Mouse (Mus musculus) A20 (cell line): ENCODE data around the gene Cryaa.

Experiments used
- DNase-seq: peaks from one replicate; pipeline ENCODE4 v3.0.0-alpha.2; 2011; ENCODE audit warnings: low read depth, low spot score

Cryaa gene

DNA sequence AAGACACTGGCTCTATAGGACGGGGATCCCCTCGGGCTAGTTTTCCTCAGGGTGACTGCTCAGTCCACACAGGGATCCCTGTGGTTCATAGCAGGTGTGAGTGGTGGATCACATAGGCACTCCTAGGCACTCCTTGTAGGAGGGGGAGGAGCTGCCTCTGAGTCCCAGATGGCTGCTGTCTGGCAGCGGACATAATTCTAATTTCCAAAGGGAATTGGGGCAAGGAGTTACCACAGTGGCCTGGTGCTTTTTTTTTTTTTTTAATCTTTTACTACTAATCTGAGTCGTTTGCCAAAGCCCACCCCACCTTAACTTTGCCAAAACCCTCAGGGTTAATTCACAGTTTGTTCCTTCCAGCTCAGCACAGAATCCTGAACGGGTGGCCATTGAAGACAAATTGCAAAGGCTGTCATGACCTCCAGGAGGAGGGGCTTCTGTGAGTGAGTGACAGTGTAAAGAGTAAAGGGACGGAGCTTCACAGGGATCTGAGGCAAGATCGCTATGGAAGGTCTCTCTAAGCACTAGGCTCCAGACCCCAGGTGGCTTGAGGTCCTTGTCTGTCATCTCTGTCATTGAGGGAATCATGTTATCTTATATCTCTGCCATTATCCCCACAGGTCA, 31.6 kb downstream of the Cryaa start:
- no peak for DNase-seq

DNA sequence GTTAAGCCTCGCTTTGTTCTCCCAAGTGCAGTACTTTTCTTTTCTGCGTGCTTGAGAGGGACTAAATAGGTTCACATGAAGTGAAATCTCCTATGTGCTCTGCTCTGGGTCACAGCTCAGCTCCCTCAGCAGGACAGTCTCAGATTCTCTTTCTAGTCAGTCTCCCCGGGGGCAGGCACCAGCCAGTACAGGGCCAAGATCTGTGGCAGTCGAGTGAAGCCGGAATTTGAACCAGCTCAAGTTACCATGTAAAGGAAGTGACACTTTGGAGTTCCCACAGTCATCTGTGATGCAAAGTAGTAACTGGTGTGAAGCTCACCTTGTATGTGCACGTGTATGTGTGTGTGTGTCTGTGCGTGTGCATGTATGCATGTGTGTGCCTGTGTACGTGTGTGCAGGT, 32.8 kb downstream of the Cryaa start:
- no peak for DNase-seq

- DNase-seq = no peak
These were observed 36.1 kb downstream of the Cryaa start for GRCm38 (mm10) chr17:31713709-31714108.

- DNase-seq = no peak
These were observed 36.5 kb downstream of the Cryaa start for GRCm38 (mm10) chr17:31714125-31714524.

GRCm38 (mm10) chr17:31715006-31715405, 37.4 kb downstream of the Cryaa start:
- no peak for DNase-seq

- no peak for DNase-seq
These were observed 44.0 kb downstream of the Cryaa start for GRCm38 (mm10) chr17:31721637-31722036.

GRCm38 (mm10) chr17:31725366-31725765, 47.8 kb downstream of the Cryaa start:
- no peak for DNase-seq

- DNase-seq = no peak
These were observed 48.6 kb downstream of the Cryaa start for GRCm38 (mm10) chr17:31726216-31726615.

- no peak for DNase-seq
These were observed 49.6 kb downstream of the Cryaa start for GRCm38 (mm10) chr17:31727230-31727629.

- DNase-seq = no peak
These were observed 50.4 kb downstream of the Cryaa start for GRCm38 (mm10) chr17:31728043-31728442.

DNA sequence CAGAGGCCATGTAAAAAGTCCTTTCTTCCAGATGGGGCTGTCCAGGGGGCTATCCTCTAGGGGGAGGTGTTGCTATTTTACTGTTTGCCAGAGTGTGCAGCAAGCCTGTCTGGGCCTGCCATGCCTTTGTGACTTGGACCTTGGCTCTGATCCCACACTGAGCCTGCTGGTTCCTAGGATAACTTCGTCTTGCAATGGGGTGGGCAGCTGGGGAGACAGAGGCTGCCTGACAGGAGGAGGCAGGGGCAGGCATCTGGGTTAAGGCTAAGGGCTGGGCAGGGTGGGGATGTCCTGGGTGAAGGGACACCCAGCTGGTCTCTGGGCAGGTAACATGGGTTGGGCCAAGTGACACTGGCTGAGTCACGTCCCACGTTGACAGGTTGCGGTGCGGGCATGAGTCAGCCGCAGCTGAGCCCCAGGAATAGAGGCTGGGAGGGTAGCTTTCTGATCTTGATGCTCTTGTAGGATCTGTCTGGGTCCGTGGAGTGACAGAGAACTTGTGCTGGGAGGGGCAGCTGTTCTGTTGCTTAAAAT, 51.4 kb downstream of the Cryaa start:
- DNase-seq = no peak

DNA sequence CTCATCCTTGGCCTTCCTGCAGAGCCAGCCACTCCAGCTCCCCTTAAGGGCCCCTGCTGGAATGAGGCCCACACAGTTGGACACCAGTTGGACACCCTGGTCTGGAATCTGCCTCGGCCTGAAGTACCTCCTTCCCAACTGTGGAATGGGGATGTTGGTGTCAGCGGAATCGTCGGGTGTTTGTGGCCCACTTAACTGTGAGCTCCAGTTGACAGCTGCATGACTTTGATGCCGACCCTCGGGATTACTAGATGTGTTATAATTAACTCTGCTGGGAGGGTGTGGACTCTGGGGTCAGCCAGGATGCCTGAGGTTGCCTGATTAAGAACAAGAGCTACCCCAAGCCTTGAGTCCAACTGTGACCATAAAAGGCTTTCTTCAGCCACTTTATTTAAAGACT, 53.4 kb downstream of the Cryaa start:
- DNase-seq = no peak
